Mouse (Mus musculus) forebrain, embryonic 16.5 days (tissue): ENCODE measurements around the gene 3110082I17Rik. TPM values are rescaled to one million over a fixed set of nuclear protein-coding genes. Genes with fewer than 3 reads are reported as not detected.
A peak's percentile ranks its signal among the peaks of the same experiment; 100 is the strongest.

Source experiments
- ATAC-seq: fragments of 200-750 bp; cut with Nextera tagmentation; 2 replicates; pipeline ENCODE4 v1.8.0; 2017; ENCODE audit warnings: mild to moderate bottlenecking, moderate library complexity
- H3K27ac ChIP-seq: fragments of 300-500 bp; sonication (generic); 2 replicates; pipeline ENCODE4 v1.5.1; 2014; ENCODE audit warnings: low read length, control low read depth
- H3K27me3 ChIP-seq: fragments of 300-500 bp; sonication (generic); replicated peaks from 2 replicates; pipeline ENCODE4 v1.6.1; 2014; ENCODE audit warnings: low read length; ENCODE audit not compliant: control insufficient read depth, insufficient read depth
- H3K36me3 ChIP-seq: fragments of 300-500 bp; sonication (generic); 2 replicates; pipeline ENCODE4 v1.6.1; 2014; ENCODE audit not compliant: control insufficient read depth, insufficient read depth
- H3K4me1 ChIP-seq: fragments of 300-500 bp; sonication (generic); replicated peaks from 2 replicates; pipeline ENCODE4 v1.6.1; 2014; ENCODE audit warnings: low read length; ENCODE audit not compliant: control insufficient read depth, insufficient read depth
- H3K4me2 ChIP-seq: fragments of 300-500 bp; sonication (generic); 2 replicates; pipeline ENCODE4 v1.6.1; 2014; ENCODE audit warnings: mild to moderate bottlenecking, low read length, control low read depth
- H3K4me3 ChIP-seq: fragments of 300-500 bp; sonication (generic); replicated peaks from 2 replicates; pipeline ENCODE4 v1.5.1; 2014; ENCODE audit warnings: mild to moderate bottlenecking, low read length, control low read depth
- H3K9ac ChIP-seq: fragments of 300-500 bp; sonication (generic); replicated peaks from 2 replicates; pipeline ENCODE4 v1.6.1; 2014; ENCODE audit warnings: low read depth, low read length, control low read depth
- H3K9me3 ChIP-seq: fragments of 300-500 bp; sonication (generic); 2 replicates; pipeline ENCODE4 v1.6.1; 2016; ENCODE audit warnings: low read length; ENCODE audit not compliant: control insufficient read depth
- WGBS: fragments of 180-500 bp; shearing (Covaris S2); extraction: QIAGEN DNeasy Blood & Tissue Kit; methylation state at CpG from one replicate; pipeline ENCODE4 v1.1.7; 2014; 5-methylcytosine and 5-hydroxymethylcytosine counted together
- polyA plus RNA-seq: library from polyadenylated mRNA; unstranded; fragments of >200 nt; fragmentation: Nextera tagmentation; extraction: Ambion mirVana; gene quantifications from 2 replicates; pipeline ENCODE4 v1.2.1, GENCODE M21; 2015

The 3110082I17Rik gene
- polyA plus RNA-seq, 1 experiment from 2014 or later, result 22.7 TPM

DNA sequence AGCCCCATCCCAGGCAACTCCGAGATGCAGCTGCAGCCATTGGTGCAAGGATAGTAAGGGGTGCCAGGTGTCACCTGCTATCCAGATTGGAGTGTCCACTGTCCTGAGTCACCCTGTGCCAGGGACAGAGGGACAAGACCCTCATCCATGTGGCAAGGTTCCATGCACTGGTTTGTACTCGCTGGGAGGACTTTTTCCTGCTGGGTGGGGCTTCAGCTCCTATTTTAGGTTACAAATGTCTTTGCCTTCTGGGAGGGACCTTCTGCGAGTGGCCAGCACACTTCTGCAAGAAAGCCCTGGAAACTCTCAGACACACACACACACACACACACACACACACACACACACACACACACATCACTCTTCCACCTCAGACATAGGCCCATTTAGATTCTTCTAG is 54.4 kb downstream of the 3110082I17Rik start:
- Histone ChIP-seq H3K27ac (no peak overlapping the region), H3K4me3 (no peak overlapping the region), H3K4me1 (no peaks in the 10 kb centered on the region), H3K9me3 (no peaks in the 10 kb centered on the region), H3K36me3 (no peaks in the 10 kb centered on the region), H3K9ac (no peak overlapping the region), H3K27me3 (no peaks in the 10 kb centered on the region), H3K4me2 (no peak overlapping the region)
- ATAC-seq, result no peak
- 87% methylated on average over 3 of the region's 3 CpGs for WGBS

DNA sequence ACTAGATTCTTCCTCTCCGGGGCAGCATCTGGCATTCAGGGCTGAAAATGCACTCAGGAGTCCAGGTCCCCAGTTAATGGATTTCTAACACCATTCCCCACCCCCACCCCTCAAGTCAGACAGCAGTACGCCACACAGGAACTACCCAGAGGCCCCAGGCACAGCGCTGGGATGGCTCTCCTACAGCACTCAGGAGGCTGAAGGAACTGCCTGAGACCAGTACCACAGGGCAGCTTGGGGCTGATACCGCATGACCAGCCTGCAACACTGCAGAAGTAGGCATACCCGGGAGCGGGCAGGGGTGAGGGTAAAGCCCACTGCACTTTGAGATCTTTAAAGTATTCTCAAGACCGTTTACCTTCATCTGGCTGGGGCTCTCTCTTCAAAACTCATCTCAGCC is 54.8 kb downstream of the 3110082I17Rik start:
- no peak for ATAC-seq
- 92% methylated on average over 7 of the region's 7 CpGs for WGBS
- no peaks in the 10 kb centered on the region for H3K9me3 ChIP-seq

DNA sequence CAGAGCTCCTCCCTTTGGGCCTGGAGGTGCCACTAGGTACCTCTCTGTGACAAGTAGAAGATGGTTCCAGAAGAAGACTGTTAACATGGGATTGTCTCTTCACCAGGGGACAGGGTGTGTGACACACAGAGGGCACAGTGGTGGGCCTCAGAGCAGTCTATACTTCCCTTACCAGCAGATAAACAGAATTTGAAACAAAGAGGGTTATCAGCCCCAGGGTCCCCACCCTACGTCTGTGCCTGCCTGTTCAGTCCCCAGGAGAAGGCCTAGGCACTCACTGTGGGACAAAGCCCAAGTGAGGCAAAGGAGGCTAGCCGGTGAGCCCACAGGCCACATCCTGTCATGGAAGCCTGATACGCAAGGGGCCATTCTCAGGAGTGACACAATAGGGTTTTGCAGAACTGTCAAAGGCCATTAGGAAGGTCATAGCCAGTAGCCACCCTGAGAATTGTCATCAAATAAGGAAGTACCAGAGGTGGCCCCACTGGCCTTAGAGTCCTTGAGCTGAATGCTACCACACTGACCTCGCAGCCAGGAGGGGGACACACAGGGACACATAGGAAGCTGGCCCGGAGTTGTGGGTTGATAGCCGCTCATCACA is 55.4 kb downstream of the 3110082I17Rik start, which contains the start of gene C130050O18Rik:
Gene C130050O18Rik (plus strand): TSS at position 480 of the 601 bp plus-strand sequence.
- WGBS, result 88% methylated on average over 6 of the region's 6 CpGs
- ATAC-seq, result no peak

More for the DNA sequence above, 54.8 kb downstream of the 3110082I17Rik start:
- no peaks in the 10 kb centered on the region for H3K4me1 ChIP-seq
- H3K36me3 ChIP-seq, result no peaks in the 10 kb centered on the region
- no peaks in the 10 kb centered on the region for H3K27me3 ChIP-seq
- no peak overlapping the region for H3K4me3 ChIP-seq
- no peak overlapping the region for H3K27ac ChIP-seq
- no peak overlapping the region for H3K9ac ChIP-seq
- H3K4me2 ChIP-seq, result no peak overlapping the region

DNA sequence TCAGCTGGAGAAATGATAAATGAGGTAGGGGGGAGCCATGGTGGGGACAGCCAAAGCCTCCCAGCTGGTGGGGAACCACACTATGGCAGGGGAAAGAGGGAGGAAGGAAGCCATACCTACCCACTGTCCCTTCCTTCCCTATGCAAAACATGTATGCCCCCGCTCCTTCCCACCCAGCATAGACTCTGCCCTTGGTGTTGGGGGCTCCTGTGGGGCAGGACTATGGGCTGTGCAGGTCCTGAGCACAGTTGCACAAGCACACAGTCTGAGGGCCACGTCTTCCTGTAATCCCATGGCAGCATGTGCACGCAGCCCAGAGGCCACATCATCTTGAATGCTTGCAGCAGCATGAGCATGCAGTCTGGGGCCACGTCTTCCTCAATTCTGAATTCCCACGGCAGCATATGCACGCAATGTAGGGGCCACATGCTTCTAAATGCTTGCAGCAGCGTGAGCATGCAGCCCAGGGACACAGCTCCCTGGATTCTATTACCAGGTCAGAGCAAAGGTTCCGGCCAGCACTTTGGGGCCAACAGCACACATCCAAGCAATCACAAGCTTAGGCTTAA is 56.6 kb downstream of the 3110082I17Rik start:
- Histone ChIP-seq H3K27ac (no peak overlapping the region), H3K9me3 (no peaks in the 10 kb centered on the region), H3K4me3 (no peak overlapping the region), H3K4me1 (no peaks in the 10 kb centered on the region), H3K27me3 (no peaks in the 10 kb centered on the region), H3K9ac (no peak overlapping the region), H3K36me3 (no peaks in the 10 kb centered on the region), H3K4me2 (no peak overlapping the region)
- no peak for ATAC-seq
- 88% methylated on average over 8 of the region's 8 CpGs for WGBS

More for the DNA sequence above, 55.4 kb downstream of the 3110082I17Rik start, which contains the start of gene C130050O18Rik:
- no peak within 1 kb of the TSS for H3K27ac ChIP-seq
- no peak within 1 kb of the TSS for H3K4me3 ChIP-seq
- no peaks in the 10 kb centered on the region for H3K4me1 ChIP-seq
- no peaks in the 10 kb centered on the region for H3K36me3 ChIP-seq
- H3K4me2 ChIP-seq, result no peak within 1 kb of the TSS
- no peak within 1 kb of the TSS for H3K9ac ChIP-seq
- H3K9me3 ChIP-seq, result no peaks in the 10 kb centered on the region
- no peaks in the 10 kb centered on the region for H3K27me3 ChIP-seq

DNA sequence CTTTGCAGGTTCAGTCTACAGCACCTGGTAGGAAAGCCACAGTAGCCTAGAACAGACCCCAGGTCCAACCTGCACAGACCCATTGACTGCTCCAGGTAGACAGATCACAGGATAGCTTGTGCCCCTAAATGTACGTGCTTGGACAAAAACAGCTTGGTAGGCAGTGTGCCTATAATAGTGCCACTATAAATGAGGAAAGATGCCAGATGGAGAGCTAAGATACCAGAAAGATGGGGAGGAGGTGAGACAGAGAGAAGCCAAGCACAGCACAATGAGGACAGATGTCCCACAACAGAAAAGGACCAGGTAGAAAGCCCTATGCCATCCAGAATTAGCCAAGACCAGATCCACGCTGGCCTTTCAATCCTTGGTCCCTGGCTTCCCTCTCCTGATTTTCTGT is 58.2 kb downstream of the 3110082I17Rik start:
- Histone ChIP-seq H3K4me3 (no peak overlapping the region), H3K36me3 (no peaks in the 10 kb centered on the region), H3K9ac (no peak overlapping the region), H3K9me3 (no peaks in the 10 kb centered on the region), H3K4me2 (no peak overlapping the region), H3K4me1 (peaks cover 6% of the 10 kb centered on the region; the same call in 1 of the 2 replicates), H3K27me3 (no peaks in the 10 kb centered on the region), H3K27ac (no peak overlapping the region)
- no peak for ATAC-seq
- 87% methylated on average over 2 of the region's 2 CpGs for WGBS

DNA sequence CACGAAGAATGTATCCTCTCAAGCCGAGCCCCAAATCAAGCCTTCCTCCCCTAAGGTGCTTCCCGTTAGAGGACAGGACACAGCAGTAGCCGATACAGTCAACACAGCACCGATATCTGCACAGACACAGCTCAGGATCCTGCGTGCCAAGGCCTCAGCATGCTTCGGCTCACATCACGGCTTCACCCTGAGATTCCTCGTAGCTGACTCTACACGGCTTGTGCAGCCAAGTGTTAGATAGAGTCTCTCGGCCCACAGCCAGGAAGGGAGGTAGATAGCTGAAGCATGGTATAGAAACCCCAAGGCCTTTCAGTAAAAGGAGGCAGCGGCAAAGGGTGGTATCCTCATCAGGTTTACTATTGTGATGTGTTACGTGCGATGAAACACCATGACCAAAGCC is 60.3 kb downstream of the 3110082I17Rik start:
- WGBS, result 91% methylated on average over 14 of the region's 14 CpGs
- ATAC-seq, result no peak
- Histone ChIP-seq H3K9me3 (no peaks in the 10 kb centered on the region), H3K9ac (no peak overlapping the region), H3K4me3 (no peak overlapping the region), H3K4me2 (no peak overlapping the region), H3K36me3 (no peaks in the 10 kb centered on the region), H3K27ac (no peak overlapping the region), H3K4me1 (peaks cover 6% of the 10 kb centered on the region; the same call in 1 of the 2 replicates), H3K27me3 (no peaks in the 10 kb centered on the region)

DNA sequence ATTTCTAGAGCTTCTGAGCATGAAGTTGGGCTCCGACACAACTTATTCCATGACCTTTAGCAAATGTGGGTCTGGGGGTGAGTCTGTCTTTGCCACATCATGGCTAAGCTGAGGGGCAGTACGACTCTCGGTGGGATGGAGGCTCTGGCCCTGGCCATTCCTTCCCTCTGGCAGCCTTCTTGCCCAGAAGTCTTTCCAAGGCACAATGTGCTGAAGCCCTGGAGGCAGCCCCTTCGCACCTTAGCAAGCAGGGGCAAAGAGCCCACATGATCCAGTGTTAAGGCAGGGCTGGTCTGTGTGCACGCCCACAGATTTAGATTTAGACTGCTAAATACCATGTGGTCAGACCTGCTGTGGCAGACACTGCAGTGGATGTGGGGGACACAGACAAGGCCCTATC is 61.5 kb downstream of the 3110082I17Rik start:
- ATAC-seq, result no peak
- H3K27me3 ChIP-seq, result no peaks in the 10 kb centered on the region
- no peak overlapping the region for H3K4me3 ChIP-seq
- WGBS, result 83% methylated on average over 5 of the region's 5 CpGs
- no peak overlapping the region for H3K27ac ChIP-seq
- no peak overlapping the region for H3K4me2 ChIP-seq
- H3K36me3 ChIP-seq, result no peaks in the 10 kb centered on the region
- no peak overlapping the region for H3K9ac ChIP-seq
- H3K9me3 ChIP-seq, result no peaks in the 10 kb centered on the region
- peaks cover 6% of the 10 kb centered on the region; the same call in 1 of the 2 replicates for H3K4me1 ChIP-seq

DNA sequence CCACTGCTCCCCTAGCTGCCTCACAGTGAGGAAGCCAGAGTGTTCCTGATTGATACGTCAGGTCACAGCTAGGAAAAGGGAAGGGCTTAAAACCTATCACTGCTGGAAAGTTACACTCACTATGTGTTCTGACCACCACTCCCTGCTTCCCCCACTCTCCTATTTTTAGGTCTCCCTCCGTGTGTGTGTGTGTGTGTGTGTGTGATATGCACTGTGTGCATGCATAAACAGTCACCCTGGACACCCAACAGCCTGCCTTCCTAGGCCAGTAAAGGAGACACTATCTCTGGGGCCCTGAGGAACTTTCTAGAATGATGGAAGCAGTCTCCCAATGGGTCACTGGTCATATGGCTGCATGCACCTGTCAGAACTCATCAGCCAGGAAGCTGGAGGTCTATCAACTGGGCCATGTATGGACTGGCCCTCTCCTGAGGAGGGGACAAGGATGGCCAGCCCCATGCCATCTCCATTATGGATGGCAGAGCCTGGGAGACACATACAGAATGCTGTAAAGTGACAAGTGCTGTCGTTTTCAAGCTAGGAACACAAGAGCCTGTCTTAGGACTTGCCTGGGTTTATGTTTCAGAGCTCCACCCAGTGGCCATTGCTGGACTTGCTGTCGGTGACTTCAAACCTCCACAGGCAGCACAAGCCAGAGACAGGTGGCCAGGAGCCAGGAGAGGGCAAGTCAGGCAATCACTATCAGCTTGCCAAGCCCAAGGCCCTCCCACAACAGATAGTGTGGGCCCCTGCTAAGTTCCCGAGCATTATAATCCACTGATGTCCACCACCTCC is 62.2 kb downstream of the 3110082I17Rik start:
- H3K9me3 ChIP-seq, result no peaks in the 10 kb centered on the region
- H3K27me3 ChIP-seq, result no peaks in the 10 kb centered on the region
- ATAC-seq, result peak; percentile 71
- WGBS, result 39% methylated on average over 5 of the region's 5 CpGs
- no peak overlapping the region for H3K4me2 ChIP-seq
- H3K36me3 ChIP-seq, result no peaks in the 10 kb centered on the region
- peaks cover 6% of the 10 kb centered on the region; the same call in 1 of the 2 replicates for H3K4me1 ChIP-seq
- H3K27ac ChIP-seq, result no peak overlapping the region
- no peak overlapping the region for H3K9ac ChIP-seq
- H3K4me3 ChIP-seq, result no peak overlapping the region

DNA sequence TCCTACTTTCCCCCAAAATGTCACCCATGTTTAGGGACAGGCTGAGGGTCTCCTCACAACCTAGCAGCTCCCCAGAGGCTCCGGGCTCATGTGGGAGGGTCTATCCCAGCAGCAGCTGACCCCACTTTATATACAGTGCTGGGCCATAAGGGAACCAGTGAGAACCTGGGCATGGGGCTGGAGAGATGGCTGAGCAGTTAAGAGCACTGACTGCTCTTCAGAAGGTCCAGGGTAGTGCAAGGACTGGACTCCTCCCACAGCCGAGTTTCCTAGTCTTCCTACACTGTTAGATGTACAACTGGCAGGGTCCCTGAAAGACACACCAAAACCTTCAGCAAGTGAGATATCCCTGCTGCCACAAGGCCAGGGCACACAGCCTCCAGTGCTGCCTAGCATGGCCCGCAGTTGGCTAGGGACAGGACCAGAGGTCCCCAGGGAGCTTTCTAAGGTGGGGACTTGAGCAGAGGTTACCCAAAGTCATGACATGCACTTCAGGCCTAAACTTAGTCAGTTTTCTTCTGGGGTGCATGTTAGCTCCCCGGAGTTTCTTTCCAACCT is 62.9 kb downstream of the 3110082I17Rik start:
- Histone ChIP-seq H3K27ac (no peak overlapping the region), H3K36me3 (no peaks in the 10 kb centered on the region), H3K4me3 (no peak overlapping the region), H3K4me2 (no peak overlapping the region), H3K27me3 (no peaks in the 10 kb centered on the region), H3K9ac (no peak overlapping the region), H3K9me3 (no peaks in the 10 kb centered on the region), H3K4me1 (peaks cover 6% of the 10 kb centered on the region; the same call in 1 of the 2 replicates)
- WGBS, result 89% methylated on average over 4 of the region's 4 CpGs
- ATAC-seq, result no peak
